Mouse (Mus musculus) intestine, embryonic 15.5 days (tissue): ENCODE measurements around the gene Nop14. TPM values are rescaled to one million over a fixed set of nuclear protein-coding genes. Genes with fewer than 3 reads are reported as not detected.
A peak's percentile ranks its signal among the peaks of the same experiment; 100 is the strongest.

Experiments used
- ATAC-seq: fragments of 200-750 bp; cut with Nextera tagmentation; 2 replicates; pipeline ENCODE4 v1.8.0; 2017; ENCODE audit warnings: moderate TSS enrichment, moderate library complexity
- H3K27ac ChIP-seq: fragments of 300-500 bp; sonication (generic); 2 replicates; pipeline ENCODE4 v1.5.1; 2015; ENCODE audit warnings: mild to moderate bottlenecking, inconsistent platforms
- H3K27me3 ChIP-seq: fragments of 300-500 bp; sonication (generic); replicated peaks from 2 replicates; pipeline ENCODE4 v1.6.1; 2015; ENCODE audit warnings: inconsistent platforms
- H3K36me3 ChIP-seq: fragments of 300-500 bp; sonication (generic); 2 replicates; pipeline ENCODE4 v1.6.1; 2015; ENCODE audit warnings: inconsistent platforms
- H3K4me1 ChIP-seq: fragments of 300-500 bp; sonication (generic); replicated peaks from 2 replicates; pipeline ENCODE4 v1.6.1; 2015; ENCODE audit warnings: inconsistent platforms
- H3K4me2 ChIP-seq: fragments of 300-500 bp; sonication (generic); replicated peaks from 2 replicates; pipeline ENCODE4 v1.6.1; 2015; ENCODE audit warnings: mild to moderate bottlenecking, inconsistent platforms
- H3K4me3 ChIP-seq: fragments of 300-500 bp; sonication (generic); replicated peaks from 2 replicates; pipeline ENCODE4 v1.5.1; 2015; ENCODE audit warnings: inconsistent platforms
- H3K9ac ChIP-seq: fragments of 300-500 bp; sonication (generic); 2 replicates; pipeline ENCODE4 v1.6.1; 2015; ENCODE audit warnings: inconsistent platforms
- H3K9me3 ChIP-seq: fragments of 300-500 bp; sonication (generic); 2 replicates; pipeline ENCODE4 v1.6.1; 2016; ENCODE audit warnings: inconsistent platforms
- WGBS: fragments of 180-500 bp; shearing (Covaris S2); methylation state at CpG from one replicate; pipeline ENCODE4 v1.1.7; 2015; 5-methylcytosine and 5-hydroxymethylcytosine counted together
- polyA plus RNA-seq: library from polyadenylated mRNA; unstranded; fragments of >200 nt; fragmentation: Nextera tagmentation; extraction: Ambion mirVana; gene quantifications from 2 replicates; pipeline ENCODE4 v1.2.1, GENCODE M21; 2015

Nop14 gene
- polyA plus RNA-seq: 24.8 and 27.8 TPM in 2 replicates

- Histone ChIP-seq H3K4me2 (peak within 1 kb of the TSS; percentile 70), H3K4me1 (peaks cover 5% of the 10 kb centered on the region; the same call in 1 of the 2 replicates), H3K36me3 (peaks cover 12% of the 10 kb centered on the region), H3K9ac (peak within 1 kb of the TSS; percentile 63), H3K9me3 (no peaks in the 10 kb centered on the region), H3K27ac (peak within 1 kb of the TSS; percentile 79), H3K4me3 (peak within 1 kb of the TSS; percentile 74), H3K27me3 (no peaks in the 10 kb centered on the region)
- WGBS: under 1% methylated on average over 60 of the region's 60 CpGs
- peak; percentile 100 for ATAC-seq
Observed at GRCm38 (mm10) chr5:34659686-34660590, at the start of gene Nop14, which contains the start of gene Grk4. Gene Nop14, minus strand, starts transcription at chr5:34660148. Gene Grk4, plus strand, starts transcription at chr5:34660379.

DNA sequence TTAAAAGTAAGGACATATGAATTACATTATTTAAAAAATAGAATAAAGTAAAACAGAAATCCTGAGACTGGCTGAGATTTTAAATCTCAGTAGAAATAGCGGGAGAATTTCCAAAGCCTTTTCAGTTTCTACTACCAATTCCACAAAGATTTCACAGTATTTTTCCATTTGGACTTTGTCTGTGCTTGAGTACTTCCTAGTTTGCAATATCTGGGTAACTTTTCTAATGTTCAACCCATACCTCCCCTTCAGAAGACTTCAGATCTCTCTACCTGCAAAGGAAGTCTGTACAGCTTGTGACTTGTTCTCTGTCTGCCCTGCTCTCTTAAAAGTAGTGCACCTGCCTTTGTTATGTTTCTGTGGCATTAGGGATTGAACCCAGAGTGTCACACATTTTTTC is 48.5 kb upstream of the Nop14 start:
- no peaks in the 10 kb centered on the region for H3K36me3 ChIP-seq
- ATAC-seq: no peak
- H3K27ac ChIP-seq: no peak overlapping the region
- H3K27me3 ChIP-seq: no peaks in the 10 kb centered on the region
- H3K4me3 ChIP-seq: no peak overlapping the region
- H3K4me1 ChIP-seq: no peaks in the 10 kb centered on the region
- 89% methylated on average over 1 of the region's 1 CpGs for WGBS
- H3K4me2 ChIP-seq: no peak overlapping the region
- H3K9me3 ChIP-seq: no peaks in the 10 kb centered on the region
- no peak overlapping the region for H3K9ac ChIP-seq

DNA sequence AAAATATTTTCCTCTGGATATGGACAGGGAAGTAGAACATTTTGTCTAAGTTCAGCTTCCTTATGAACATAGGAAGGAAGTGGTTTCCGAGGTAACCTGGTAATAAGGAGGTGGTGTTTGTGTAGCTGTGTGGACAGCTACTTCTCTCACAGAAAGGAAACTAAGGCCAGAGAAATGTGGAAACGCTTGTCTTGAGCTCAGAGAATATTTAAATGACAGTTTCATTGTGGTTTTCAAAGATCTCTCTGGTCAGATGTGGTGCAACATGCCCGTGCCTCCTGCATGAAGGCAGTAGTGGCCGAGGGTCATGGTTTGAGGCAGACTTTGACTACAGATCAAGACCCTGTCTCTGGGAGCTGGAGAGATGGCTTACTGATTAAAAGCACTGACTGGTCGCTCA is 35.6 kb upstream of the Nop14 start:
- ATAC-seq: no peak
- Histone ChIP-seq H3K9ac (no peak overlapping the region), H3K4me3 (no peak overlapping the region), H3K27ac (no peak overlapping the region), H3K36me3 (no peaks in the 10 kb centered on the region), H3K4me1 (no peaks in the 10 kb centered on the region), H3K9me3 (no peaks in the 10 kb centered on the region), H3K4me2 (no peak overlapping the region), H3K27me3 (no peaks in the 10 kb centered on the region)
- 74% methylated on average over 5 of the region's 5 CpGs for WGBS

DNA sequence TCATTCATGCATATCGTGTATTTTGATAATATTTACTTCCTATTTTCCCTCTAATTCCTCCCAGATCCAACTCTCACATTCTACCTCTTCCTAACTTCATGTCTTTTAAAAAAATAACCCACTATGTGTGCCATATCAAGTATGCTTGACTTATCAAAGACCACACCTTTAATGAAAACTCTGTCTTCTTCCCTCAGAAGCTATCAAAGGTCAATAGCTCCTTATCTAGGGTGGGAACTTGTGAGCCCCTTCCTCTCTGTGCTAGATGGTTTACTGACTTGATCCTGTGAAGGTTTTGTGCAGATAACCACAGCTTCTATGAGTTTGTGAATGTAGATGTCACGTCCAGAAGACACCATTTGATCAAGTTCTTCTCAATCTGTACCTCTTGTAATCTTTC is 32.8 kb upstream of the Nop14 start:
- Histone ChIP-seq H3K4me3 (no peak overlapping the region), H3K36me3 (no peaks in the 10 kb centered on the region), H3K27me3 (no peaks in the 10 kb centered on the region), H3K9me3 (no peaks in the 10 kb centered on the region), H3K4me2 (no peak overlapping the region), H3K9ac (no peak overlapping the region), H3K27ac (no peak overlapping the region), H3K4me1 (no peaks in the 10 kb centered on the region)
- 70% methylated on average over 2 of the region's 2 CpGs for WGBS
- no peak for ATAC-seq

- Histone ChIP-seq H3K27me3 (no peaks in the 10 kb centered on the region), H3K27ac (no peak overlapping the region), H3K9ac (no peak overlapping the region), H3K36me3 (no peaks in the 10 kb centered on the region), H3K4me3 (no peak overlapping the region), H3K4me1 (no peaks in the 10 kb centered on the region), H3K4me2 (no peak overlapping the region), H3K9me3 (no peaks in the 10 kb centered on the region)
- no peak for ATAC-seq
- 97% methylated on average over 1 of the region's 1 CpGs for WGBS
Observed at GRCm38 (mm10) chr5:34689868-34690267, 29.9 kb upstream of the Nop14 start.

DNA sequence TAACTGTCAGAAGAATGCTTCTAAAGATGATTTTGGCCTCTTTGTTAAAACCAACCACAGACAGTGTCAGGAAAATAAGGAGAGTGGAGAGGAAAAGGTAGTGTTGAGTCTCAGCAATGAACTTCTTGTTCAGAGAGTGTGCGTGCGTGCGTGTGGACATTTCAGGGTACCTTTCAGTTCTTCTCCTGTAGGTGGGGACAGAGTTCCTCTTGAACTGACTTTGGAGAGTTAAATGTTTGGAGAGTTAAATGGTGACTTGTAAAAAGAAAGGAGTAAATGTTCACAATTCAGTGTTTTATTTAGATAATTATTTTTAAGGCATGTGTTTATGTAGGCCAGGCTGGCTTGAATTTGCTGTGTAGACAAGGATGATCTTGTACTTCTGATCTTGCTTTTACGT is 10.3 kb upstream of the Nop14 start:
- ATAC-seq: no peak
- Histone ChIP-seq H3K4me1 (no peaks in the 10 kb centered on the region), H3K4me2 (no peak overlapping the region), H3K9ac (no peak overlapping the region), H3K9me3 (no peaks in the 10 kb centered on the region), H3K36me3 (no peaks in the 10 kb centered on the region), H3K4me3 (no peak overlapping the region), H3K27ac (no peak overlapping the region), H3K27me3 (no peaks in the 10 kb centered on the region)
- 88% methylated on average over 4 of the region's 4 CpGs for WGBS

DNA sequence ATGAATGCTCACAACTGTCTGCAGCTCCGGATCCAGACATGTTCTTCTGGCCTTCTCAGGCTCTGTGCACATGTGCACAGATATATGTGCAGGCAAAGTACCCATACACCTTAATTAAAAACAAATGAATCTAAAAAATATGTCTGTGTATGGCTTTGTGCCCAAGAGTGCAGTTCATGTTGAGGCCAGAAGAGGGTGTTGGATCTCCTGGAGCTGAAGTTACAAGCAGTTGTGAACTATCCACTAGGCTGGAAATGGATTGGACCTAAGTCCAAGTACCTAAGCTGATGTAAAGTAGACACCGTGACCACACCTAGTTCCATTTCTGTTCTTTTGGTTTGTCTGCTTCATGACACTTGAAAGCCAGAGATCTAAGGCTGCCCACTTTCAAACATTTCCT is 9.5 kb upstream of the Nop14 start:
- 84% methylated on average over 2 of the region's 2 CpGs for WGBS
- no peaks in the 10 kb centered on the region for H3K9me3 ChIP-seq
- no peak overlapping the region for H3K4me2 ChIP-seq
- no peaks in the 10 kb centered on the region for H3K4me1 ChIP-seq
- H3K9ac ChIP-seq: no peak overlapping the region
- no peak overlapping the region for H3K27ac ChIP-seq
- no peaks in the 10 kb centered on the region for H3K27me3 ChIP-seq
- no peak overlapping the region for H3K4me3 ChIP-seq
- no peak for ATAC-seq
- H3K36me3 ChIP-seq: no peaks in the 10 kb centered on the region

- Histone ChIP-seq H3K27me3 (no peaks in the 10 kb centered on the region), H3K9ac (no peak overlapping the region), H3K4me2 (no peak overlapping the region), H3K4me1 (peaks cover 5% of the 10 kb centered on the region; the same call in 1 of the 2 replicates), H3K9me3 (no peaks in the 10 kb centered on the region), H3K27ac (no peak overlapping the region), H3K36me3 (no peaks in the 10 kb centered on the region), H3K4me3 (no peak overlapping the region)
- no peak for ATAC-seq
- 77% methylated on average over 2 of the region's 2 CpGs for WGBS
Observed at GRCm38 (mm10) chr5:34663231-34663630, 3.3 kb upstream of the Nop14 start.

DNA sequence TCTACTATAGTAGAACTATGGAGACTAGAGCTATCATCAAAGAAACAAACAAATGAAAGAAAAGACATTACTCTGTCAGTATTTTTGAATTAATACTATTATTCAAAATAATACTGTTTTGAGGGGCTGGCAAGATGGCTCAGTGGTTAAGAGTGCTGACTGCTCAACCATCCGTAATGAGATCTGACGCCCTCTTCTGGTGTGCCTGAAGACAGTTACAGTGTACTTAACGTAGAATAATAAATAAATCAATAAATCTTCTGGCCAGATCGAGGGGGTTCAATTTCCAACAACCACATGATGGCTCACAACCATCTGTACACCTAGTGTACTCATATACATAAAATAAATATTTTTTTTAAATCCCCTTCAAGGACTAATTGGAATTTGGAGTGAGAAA is 2.0 kb upstream of the Nop14 start:
- 0 out of 2 replicates have a peak, but pooled peaks cover 3% of the 10 kb centered on the region for H3K36me3 ChIP-seq
- no peak overlapping the region for H3K4me2 ChIP-seq
- 73% methylated on average over 4 of the region's 4 CpGs for WGBS
- no peak overlapping the region for H3K9ac ChIP-seq
- H3K27me3 ChIP-seq: no peaks in the 10 kb centered on the region
- ATAC-seq: no peak
- no peak overlapping the region for H3K27ac ChIP-seq
- H3K4me3 ChIP-seq: no peak overlapping the region
- H3K4me1 ChIP-seq: peaks cover 5% of the 10 kb centered on the region; the same call in 1 of the 2 replicates
- no peaks in the 10 kb centered on the region for H3K9me3 ChIP-seq

GRCm38 (mm10) chr5:34660591-34661130 is 713 bp upstream of the Nop14 start:
- no peaks in the 10 kb centered on the region for H3K9me3 ChIP-seq
- H3K4me3 ChIP-seq: peak overlapping the region; percentile 74
- peak overlapping the region; percentile 70 for H3K4me2 ChIP-seq
- H3K9ac ChIP-seq: peak overlapping the region; percentile 44
- peaks cover 5% of the 10 kb centered on the region; the same call in 1 of the 2 replicates for H3K4me1 ChIP-seq
- H3K27me3 ChIP-seq: no peaks in the 10 kb centered on the region
- H3K27ac ChIP-seq: peak overlapping the region; percentile 79
- no peak for ATAC-seq
- WGBS: under 1% methylated on average over 57 of the region's 57 CpGs
- peaks cover 7% of the 10 kb centered on the region; the same call in 1 of the 2 replicates for H3K36me3 ChIP-seq

GRCm38 (mm10) chr5:34657556-34657955 is 2.4 kb downstream of the Nop14 start:
- Histone ChIP-seq H3K4me2 (no peak overlapping the region), H3K27me3 (no peaks in the 10 kb centered on the region), H3K4me3 (no peak overlapping the region), H3K9ac (no peak overlapping the region), H3K36me3 (peaks cover 23% of the 10 kb centered on the region), H3K9me3 (no peaks in the 10 kb centered on the region), H3K27ac (no peak overlapping the region), H3K4me1 (peaks cover 5% of the 10 kb centered on the region; the same call in 1 of the 2 replicates)
- WGBS: 79% methylated on average over 8 of the region's 8 CpGs
- ATAC-seq: no peak

GRCm38 (mm10) chr5:34654881-34655280 is 5.1 kb downstream of the Nop14 start:
- H3K4me2 ChIP-seq: no peak overlapping the region
- no peak overlapping the region for H3K9ac ChIP-seq
- peaks cover 48% of the 10 kb centered on the region for H3K36me3 ChIP-seq
- H3K4me3 ChIP-seq: no peak overlapping the region
- H3K9me3 ChIP-seq: no peaks in the 10 kb centered on the region
- no peak for ATAC-seq
- peaks cover 5% of the 10 kb centered on the region; the same call in 1 of the 2 replicates for H3K4me1 ChIP-seq
- H3K27me3 ChIP-seq: no peaks in the 10 kb centered on the region
- 73% methylated on average over 9 of the region's 9 CpGs for WGBS
- no peak overlapping the region for H3K27ac ChIP-seq
